Mouse (Mus musculus): ENCODE data around the gene Zdhhc22. TPM values are rescaled to one million over a fixed set of nuclear protein-coding genes. Genes with fewer than 3 reads are reported as not detected.

Gene Zdhhc22
- total RNA-seq, 2 experiments from 2014 or later: not detected

- DNase-seq: no peak
- intact Hi-C loops (cut with DNase I): no loop called here
These were observed 48.3 kb downstream of the Zdhhc22 start for GRCm38 (mm10) chr12:86941734-86942486.

GRCm38 (mm10) chr12:86941173-86941572 is 49.1 kb downstream of the Zdhhc22 start:
- intact Hi-C loops (cut with DNase I): no loop called here
- no peak for DNase-seq

GRCm38 (mm10) chr12:86938571-86938970 is 51.7 kb downstream of the Zdhhc22 start:
- DNase-seq: peak in 1 of 2 experiments; percentile 31
- intact Hi-C loops (cut with DNase I): no loop called here

- intact Hi-C loops (cut with DNase I): no loop called here
- DNase-seq: no peak
These were observed 53.5 kb downstream of the Zdhhc22 start for GRCm38 (mm10) chr12:86936587-86937343.

DNA sequence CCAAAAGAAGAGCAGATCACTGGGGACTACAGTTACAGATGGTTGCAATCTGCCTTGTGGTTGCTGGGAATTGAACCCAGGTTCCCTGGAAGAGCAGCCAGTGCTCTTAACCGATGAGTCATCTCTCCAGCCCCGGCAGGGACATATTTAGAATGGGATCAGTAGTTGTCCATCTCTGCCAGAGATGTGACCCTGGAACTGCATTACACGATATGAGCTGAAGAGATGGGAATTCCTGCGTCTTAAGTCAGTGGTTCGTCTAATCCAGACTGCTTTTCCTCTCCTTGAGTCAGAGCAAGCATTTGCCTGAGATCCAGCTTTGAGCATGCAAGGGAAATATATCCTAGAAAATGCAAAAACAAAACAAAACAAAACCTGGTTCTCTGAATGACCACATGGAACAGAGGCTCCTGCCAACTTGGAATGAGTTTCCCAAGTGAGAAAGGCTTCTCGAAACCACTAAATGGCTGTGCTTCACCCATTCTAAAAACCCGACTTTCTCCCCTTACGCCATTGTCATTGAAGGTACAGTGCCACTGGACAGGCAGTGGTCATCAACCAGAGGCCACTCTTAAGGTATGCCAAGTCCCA is 54.4 kb downstream of the Zdhhc22 start:
- no peak for DNase-seq
- intact Hi-C loops (cut with DNase I): no loop called here

GRCm38 (mm10) chr12:86934748-86935147 is 55.5 kb downstream of the Zdhhc22 start:
- intact Hi-C loops (cut with DNase I): no loop called here
- no peak for DNase-seq

- DNase-seq: peak; percentile 51 to 73
- intact Hi-C loops (cut with DNase I): no loop called here
These were observed 57.7 kb downstream of the Zdhhc22 start for GRCm38 (mm10) chr12:86932575-86932952.

DNA sequence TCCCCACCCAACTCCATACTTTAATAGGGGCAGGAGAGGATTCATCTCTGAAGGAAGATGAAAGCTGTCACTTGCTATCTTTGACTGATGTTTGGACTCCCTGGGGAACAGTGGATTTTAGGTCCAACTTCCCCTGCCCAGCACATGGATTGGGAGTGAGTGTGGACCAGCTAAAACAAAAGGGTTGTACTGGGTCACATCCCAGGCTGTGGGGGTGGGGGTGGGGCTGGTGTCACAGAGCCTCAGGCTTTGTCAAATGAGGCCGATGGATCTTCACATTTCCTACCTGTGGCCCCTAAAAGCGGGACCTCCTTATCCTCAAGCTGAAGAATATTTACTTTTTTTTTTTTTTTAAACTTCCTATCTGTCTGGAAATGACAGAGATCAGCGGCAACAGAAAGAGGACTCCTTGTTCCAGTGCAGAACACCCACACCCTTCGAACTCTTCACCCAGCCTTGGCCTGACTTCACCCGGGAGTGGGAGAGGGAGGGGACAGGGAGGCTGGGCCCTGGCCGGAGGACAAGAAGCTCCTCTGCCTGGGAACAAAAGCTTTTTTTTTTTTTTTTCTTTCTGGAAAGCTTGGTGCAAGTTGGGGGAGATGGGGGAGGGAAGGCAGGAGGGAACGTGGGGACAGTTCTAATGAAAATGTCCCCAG is 58.2 kb downstream of the Zdhhc22 start:
- intact Hi-C loops (cut with DNase I): no loop called here
- DNase-seq: peak; percentile 70 to 89

GRCm38 (mm10) chr12:86930934-86931729 is 59.1 kb downstream of the Zdhhc22 start:
- no peak for DNase-seq
- intact Hi-C loops (cut with DNase I): no loop called here

Small RNAs within 50 kb of the gene (microRNA-seq; reads per million reads assigned to microRNA genes)
- gene Gm25847: 0 reads per million in 2 experiments

Other genes with a start within 250 kb of the Zdhhc22 start
- gene Irf2bpl, start 105.6 kb downstream of the Zdhhc22 start, total RNA-seq (2021): 10 to 100 TPM; 18.6 to 23.7 TPM
- 10 to 100 TPM; 26.3 to 30.3 TPM for gene Cipc, start 43.4 kb downstream of the Zdhhc22 start, total RNA-seq (2021)
- not detected for gene Tmem63c, start 30.9 kb upstream of the Zdhhc22 start, total RNA-seq (2021)
- not detected for gene Ngb, start 112.1 kb upstream of the Zdhhc22 start, total RNA-seq (2021)
- 10 to 100 TPM; 34.9 to 36.0 TPM for gene Gstz1, start 156.7 kb upstream of the Zdhhc22 start, total RNA-seq (2021)
- 1 to 10 TPM; 4.4 to 5.0 TPM for gene Pomt2, start 157.5 kb upstream of the Zdhhc22 start, total RNA-seq (2021)
- gene Samd15, start 209.3 kb upstream of the Zdhhc22 start, total RNA-seq (2021): not detected
- 1 to 10 TPM; 1.7 to 1.9 TPM for gene Tmed8, start 210.0 kb upstream of the Zdhhc22 start, total RNA-seq (2021)
- under 1 TPM; 0.33 to 0.47 TPM for gene Noxred1, start 248.3 kb upstream of the Zdhhc22 start, total RNA-seq (2021)